Mouse (Mus musculus) CD4-positive, CD25-positive, alpha-beta regulatory T cell, adult 2 months (primary cell): Measurements from ENCODE around the gene Egr4.
A peak's percentile ranks its signal among the peaks of the same experiment; 100 is the strongest.

ENCODE experiments used
- DNase-seq: peaks from one replicate; pipeline ENCODE4 v3.0.0-alpha.2; 2012; ENCODE audit warnings: low read depth, low spot score

Gene Egr4

GRCm38 (mm10) chr6:85496976-85497375 is 16.4 kb downstream of the Egr4 start:
- DNase-seq = no peak

DNA sequence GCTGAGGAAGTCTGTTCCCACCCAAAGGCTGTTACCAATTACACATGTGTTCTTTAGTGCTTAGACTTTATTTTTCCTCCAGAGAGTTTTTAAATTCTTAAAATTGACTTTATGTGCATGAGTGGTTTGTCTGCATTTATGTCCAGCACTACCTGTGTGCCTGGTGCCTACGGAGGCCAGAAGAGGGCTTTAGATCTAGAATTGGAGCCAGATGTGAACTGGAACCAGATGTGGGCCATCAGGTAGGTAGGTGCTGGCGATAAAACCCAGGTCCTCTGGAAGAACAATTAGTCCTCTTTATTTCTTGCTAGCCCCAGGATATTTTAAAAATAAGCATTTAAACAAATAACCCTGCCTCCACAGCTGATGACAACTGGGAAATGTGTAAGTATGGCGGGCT is 21.8 kb downstream of the Egr4 start:
- DNase-seq = no peak

- DNase-seq = no peak
Observed at GRCm38 (mm10) chr6:85490252-85490651, 23.1 kb downstream of the Egr4 start.

DNA sequence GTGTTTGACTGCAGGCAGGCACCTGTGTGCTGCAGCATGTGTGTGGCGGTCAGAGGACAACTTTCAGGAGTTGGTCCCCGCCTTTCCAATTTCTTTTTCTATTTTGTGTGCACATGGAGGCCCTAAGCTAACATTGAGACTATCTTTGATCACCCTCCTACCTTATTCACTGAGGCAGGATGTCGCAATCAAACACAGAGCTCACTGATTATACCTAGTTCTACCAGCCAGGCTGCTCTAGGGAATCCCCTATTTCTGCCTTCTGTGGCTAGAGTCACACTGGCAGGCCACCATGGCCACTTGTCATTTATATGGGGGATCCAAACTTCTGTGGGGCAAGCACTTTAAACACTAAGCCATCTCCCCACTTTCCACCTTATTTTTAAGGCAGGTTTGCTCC is 23.7 kb downstream of the Egr4 start:
- no peak for DNase-seq

- DNase-seq = no peak
Observed at GRCm38 (mm10) chr6:85488510-85488909, 24.9 kb downstream of the Egr4 start.

DNA sequence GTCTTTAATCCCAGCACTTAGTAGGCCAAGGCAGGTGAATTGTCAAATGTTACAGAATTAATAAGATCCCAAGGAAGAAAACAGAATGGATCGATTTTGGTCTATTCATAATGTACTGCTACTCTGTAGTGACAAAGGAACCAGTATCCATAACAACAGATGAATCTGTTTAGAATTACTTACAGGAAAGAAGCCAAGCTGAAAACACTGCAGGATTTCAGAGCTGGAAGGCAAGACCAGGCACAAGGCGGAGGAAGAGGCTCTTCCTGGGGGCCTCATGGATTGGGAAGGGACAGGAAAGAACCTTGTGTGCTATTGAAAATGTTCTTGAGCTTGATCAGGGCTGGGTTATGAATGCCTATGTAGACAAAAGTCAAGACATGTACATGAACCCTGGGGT is 27.7 kb downstream of the Egr4 start:
- no peak for DNase-seq

- DNase-seq = peak; percentile 52
Observed at GRCm38 (mm10) chr6:85483843-85484721, 29.3 kb downstream of the Egr4 start.

DNA sequence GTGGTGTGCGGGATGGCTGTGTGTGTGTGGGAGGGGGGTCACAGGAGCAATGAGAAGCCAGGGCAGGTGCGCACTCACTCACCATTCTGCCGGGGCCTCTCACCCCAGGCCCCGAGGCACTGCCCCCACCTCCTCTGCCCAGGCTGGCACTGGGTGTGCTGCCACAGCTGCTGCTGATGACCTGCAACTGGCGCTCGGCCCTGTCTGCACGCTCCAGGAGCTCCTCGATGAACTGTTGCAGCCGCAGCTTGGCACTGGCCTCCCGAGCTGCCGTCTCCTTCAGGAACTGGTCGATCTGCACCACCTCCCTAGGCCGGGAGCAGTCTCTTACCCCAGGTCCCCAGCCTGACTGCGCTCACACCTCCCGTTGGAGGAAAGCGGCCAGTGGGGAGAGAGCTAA is 32.7 kb downstream of the Egr4 start:
- no peak for DNase-seq

- DNase-seq = no peak
Observed at GRCm38 (mm10) chr6:85479979-85480378, 33.4 kb downstream of the Egr4 start.

DNA sequence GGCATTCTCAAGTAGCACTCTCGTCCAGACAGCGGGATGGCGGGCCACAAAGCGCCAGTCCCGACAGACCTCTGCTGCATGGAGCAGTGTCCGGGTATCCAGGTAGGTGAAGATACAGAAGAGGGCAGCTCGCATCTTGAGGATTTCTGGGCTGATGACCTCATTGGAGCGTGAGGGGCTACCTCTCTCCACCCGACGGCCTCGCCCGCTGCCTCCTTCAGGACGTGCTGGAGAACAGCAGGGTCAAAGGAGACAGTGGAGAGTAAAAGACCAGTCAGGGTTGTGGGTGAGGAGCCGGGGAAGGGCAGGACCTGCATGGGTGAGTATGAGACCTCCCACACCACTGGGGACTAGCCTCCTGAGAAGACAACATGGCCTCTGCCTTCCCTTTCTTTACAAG is 35.0 kb downstream of the Egr4 start:
- no peak for DNase-seq

DNA sequence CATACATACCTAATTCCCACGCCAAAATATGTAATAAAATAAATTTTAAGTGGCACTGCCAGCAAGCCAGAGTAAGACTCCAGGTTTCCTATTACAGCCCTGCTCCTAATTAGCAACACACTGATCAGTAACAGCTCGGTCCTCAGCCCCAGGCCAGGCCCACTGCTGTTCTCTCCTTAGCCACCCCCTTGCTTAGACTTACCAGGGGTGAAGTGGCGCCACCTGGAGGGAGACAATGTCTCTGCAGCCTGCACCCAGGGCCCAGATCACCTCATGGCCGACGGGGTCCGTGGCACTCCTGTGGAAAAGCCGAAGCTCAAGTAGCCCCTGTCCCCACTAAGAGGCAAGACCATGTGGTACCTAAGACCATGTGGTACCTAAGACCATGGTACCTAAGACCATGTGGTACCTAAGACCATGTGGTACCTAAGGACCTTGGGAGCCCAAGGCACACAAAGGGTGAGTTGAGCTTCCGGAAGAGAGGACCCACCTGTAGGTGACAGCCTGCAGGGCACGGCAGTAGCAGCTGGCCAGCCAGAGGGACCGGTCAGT is 35.9 kb downstream of the Egr4 start:
- DNase-seq = peak; percentile 62

DNA sequence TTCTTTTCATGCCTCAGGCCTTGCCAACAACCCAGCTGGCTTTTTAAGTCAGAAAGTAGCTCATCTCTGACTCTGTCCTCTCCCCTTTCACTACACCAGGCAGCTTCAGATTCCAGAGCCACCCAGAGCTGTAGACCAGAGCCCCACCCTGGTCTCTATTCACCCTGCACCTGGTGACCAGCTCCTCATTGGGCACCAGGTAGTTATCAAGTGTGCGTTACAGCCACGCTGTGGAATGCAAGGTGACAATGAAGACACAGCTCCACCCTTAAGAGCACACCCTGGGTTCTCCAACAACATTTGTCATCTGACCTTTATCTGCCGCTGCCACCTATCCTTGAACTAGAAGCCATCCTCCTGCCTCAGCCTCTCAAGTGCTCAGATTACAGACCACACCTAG is 37.8 kb downstream of the Egr4 start:
- DNase-seq = no peak

- no peak for DNase-seq
Observed at GRCm38 (mm10) chr6:85472542-85472941, 40.8 kb downstream of the Egr4 start.

GRCm38 (mm10) chr6:85471962-85472361 is 41.4 kb downstream of the Egr4 start:
- DNase-seq = no peak

- no peak for DNase-seq
Observed at GRCm38 (mm10) chr6:85469660-85470430, 43.5 kb downstream of the Egr4 start.

GRCm38 (mm10) chr6:85465381-85465780 is 48.0 kb downstream of the Egr4 start:
- no peak for DNase-seq
